Mouse (Mus musculus) neural tube, embryonic 12.5 days (tissue): ENCODE measurements around the gene Stx11. TPM values are rescaled to one million over a fixed set of nuclear protein-coding genes. Genes with fewer than 3 reads are reported as not detected.

Source experiments
- ATAC-seq: fragments of 200-750 bp; cut with Nextera tagmentation; 2 replicates; pipeline ENCODE4 v1.8.0; 2017; ENCODE audit warnings: low read depth, mild to moderate bottlenecking, moderate TSS enrichment, moderate library complexity; ENCODE audit not compliant: low FRiP score
- H3K27ac ChIP-seq: fragments of 300-500 bp; sonication (generic); 2 replicates; pipeline ENCODE4 v1.5.1; 2016
- H3K27me3 ChIP-seq: fragments of 300-500 bp; sonication (generic); replicated peaks from 2 replicates; pipeline ENCODE4 v1.6.1; 2016; ENCODE audit warnings: mild to moderate bottlenecking
- H3K36me3 ChIP-seq: fragments of 300-500 bp; sonication (generic); 2 replicates; pipeline ENCODE4 v1.6.1; 2016; ENCODE audit warnings: mild to moderate bottlenecking
- H3K4me1 ChIP-seq: fragments of 300-500 bp; sonication (generic); 2 replicates; pipeline ENCODE4 v1.6.1; 2016
- H3K4me2 ChIP-seq: fragments of 300-500 bp; sonication (generic); replicated peaks from 2 replicates; pipeline ENCODE4 v1.6.1; 2016; ENCODE audit warnings: mild to moderate bottlenecking
- H3K4me3 ChIP-seq: fragments of 300-500 bp; sonication (generic); 2 replicates; pipeline ENCODE4 v1.5.1; 2016
- H3K9ac ChIP-seq: fragments of 300-500 bp; sonication (generic); 2 replicates; pipeline ENCODE4 v1.6.1; 2016; ENCODE audit warnings: mild to moderate bottlenecking
- H3K9me3 ChIP-seq: fragments of 300-500 bp; sonication (generic); 2 replicates; pipeline ENCODE4 v1.6.1; 2016; ENCODE audit warnings: mild to moderate bottlenecking
- WGBS: fragments of 180-500 bp; shearing (Covaris S2); methylation state at CpG from one replicate; pipeline ENCODE4 v1.1.7; 2016; 5-methylcytosine and 5-hydroxymethylcytosine counted together
- polyA plus RNA-seq: library from polyadenylated mRNA; unstranded; fragments of >200 nt; fragmentation: Nextera tagmentation; extraction: Ambion mirVana; gene quantifications from 2 replicates; pipeline ENCODE4 v1.2.1, GENCODE M21; 2016

Stx11 gene
- polyA plus RNA-seq, 1 experiment from 2014 or later = 4.5 TPM

DNA sequence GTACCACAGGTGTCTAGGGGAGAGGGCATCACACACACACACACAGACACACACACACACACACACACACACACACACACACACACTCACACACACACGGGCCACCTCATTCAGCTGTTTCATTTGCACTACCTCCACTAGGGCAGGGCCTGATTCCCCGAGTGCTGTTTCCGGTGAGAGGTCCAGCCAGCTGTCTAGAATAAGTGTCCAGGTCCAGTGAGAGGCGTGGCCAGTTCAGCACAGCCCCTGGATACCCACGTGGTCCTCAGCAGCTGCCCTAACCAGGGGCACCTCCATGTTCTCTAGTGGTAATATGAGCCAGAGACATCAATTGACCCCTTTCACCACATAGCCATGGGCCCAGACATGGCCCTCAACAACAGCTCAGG, 60.0 kb downstream of the Stx11 start:
- no peaks in the 10 kb centered on the region for H3K9me3 ChIP-seq
- no peak overlapping the region for H3K27ac ChIP-seq
- H3K36me3 ChIP-seq = no peaks in the 10 kb centered on the region
- H3K4me2 ChIP-seq = no peak overlapping the region
- ATAC-seq = no peak
- H3K4me3 ChIP-seq = no peak overlapping the region
- WGBS = 69% methylated on average over 5 of the region's 5 CpGs
- no peak overlapping the region for H3K9ac ChIP-seq
- H3K4me1 ChIP-seq = no peaks in the 10 kb centered on the region
- H3K27me3 ChIP-seq = no peaks in the 10 kb centered on the region

DNA sequence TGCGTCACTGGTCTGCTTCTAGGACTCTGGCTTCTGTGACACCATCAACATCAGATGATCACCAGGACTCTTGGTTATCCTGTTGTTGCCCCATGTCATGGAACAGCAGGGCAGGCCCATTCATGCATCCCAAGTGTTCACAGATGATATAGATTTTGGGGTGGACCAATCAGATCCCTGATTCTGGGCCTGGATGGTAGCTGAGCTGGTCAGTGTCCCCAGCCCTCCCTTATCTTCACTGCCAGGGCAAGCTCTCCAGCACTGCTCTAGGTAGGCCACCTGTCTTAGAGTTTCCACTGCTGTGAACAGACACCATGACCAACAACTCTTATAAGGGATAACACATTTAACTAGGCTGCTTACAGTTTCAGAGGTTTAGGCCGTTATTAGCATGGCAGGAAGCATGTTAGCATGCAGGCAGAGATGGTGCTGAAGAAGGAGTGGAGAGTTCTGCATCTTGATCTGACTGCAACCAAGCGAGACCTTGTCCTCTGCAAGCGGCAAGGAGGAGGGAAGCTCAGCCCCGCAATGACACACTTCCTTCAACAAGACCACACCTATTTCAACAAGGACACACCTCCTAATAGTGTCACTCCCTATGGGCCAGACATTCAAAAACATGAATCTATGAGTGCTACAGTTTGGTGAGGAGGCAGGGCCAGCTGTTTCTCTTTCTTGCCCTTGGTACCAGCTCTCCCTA, 60.5 kb downstream of the Stx11 start:
- WGBS = 90% methylated on average over 5 of the region's 5 CpGs
- Histone ChIP-seq H3K9ac (no peak overlapping the region), H3K4me2 (no peak overlapping the region), H3K4me3 (no peak overlapping the region), H3K27ac (no peak overlapping the region), H3K9me3 (no peaks in the 10 kb centered on the region), H3K27me3 (no peaks in the 10 kb centered on the region), H3K4me1 (no peaks in the 10 kb centered on the region), H3K36me3 (no peaks in the 10 kb centered on the region)
- ATAC-seq = no peak

DNA sequence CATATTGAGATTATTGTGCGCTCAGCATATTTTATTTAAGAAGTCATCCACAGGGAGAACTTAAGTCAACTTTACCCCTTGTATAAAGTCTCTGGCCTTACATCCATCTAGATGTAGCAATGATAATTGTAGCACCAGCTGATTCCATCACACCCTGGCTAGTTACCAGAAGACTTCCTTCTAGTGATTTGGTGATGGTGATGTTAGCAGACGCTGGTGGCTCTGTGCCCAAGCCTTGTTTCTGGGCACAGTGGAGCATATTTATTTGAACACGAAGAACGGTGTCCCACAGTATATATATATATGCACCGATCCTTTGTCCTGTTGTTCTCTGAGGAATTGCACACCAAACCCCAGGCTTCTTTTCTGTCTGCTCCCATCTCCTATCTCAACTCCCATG, 64.2 kb downstream of the Stx11 start:
- no peak for ATAC-seq
- Histone ChIP-seq H3K9me3 (no peaks in the 10 kb centered on the region), H3K9ac (no peak overlapping the region), H3K4me1 (no peaks in the 10 kb centered on the region), H3K36me3 (no peaks in the 10 kb centered on the region), H3K27ac (no peak overlapping the region), H3K4me2 (no peak overlapping the region), H3K27me3 (no peaks in the 10 kb centered on the region), H3K4me3 (no peak overlapping the region)
- WGBS = 95% methylated on average over 5 of the region's 5 CpGs

GRCm38 (mm10) chr10:12893339-12893738, 70.8 kb downstream of the Stx11 start:
- 97% methylated on average over 3 of the region's 3 CpGs for WGBS

GRCm38 (mm10) chr10:12888373-12888772, 75.7 kb downstream of the Stx11 start:
- no peak for ATAC-seq
- no peaks in the 10 kb centered on the region for H3K9me3 ChIP-seq
- no peak overlapping the region for H3K4me3 ChIP-seq
- H3K9ac ChIP-seq = no peak overlapping the region
- H3K27ac ChIP-seq = no peak overlapping the region
- no peak overlapping the region for H3K4me2 ChIP-seq
- no peaks in the 10 kb centered on the region for H3K27me3 ChIP-seq
- no peaks in the 10 kb centered on the region for H3K4me1 ChIP-seq
- 85% methylated on average over 13 of the region's 13 CpGs for WGBS
- no peaks in the 10 kb centered on the region for H3K36me3 ChIP-seq

More at GRCm38 (mm10) chr10:12893339-12893738, 70.8 kb downstream of the Stx11 start:
- H3K9ac ChIP-seq = no peak overlapping the region
- no peaks in the 10 kb centered on the region for H3K36me3 ChIP-seq
- H3K27me3 ChIP-seq = no peaks in the 10 kb centered on the region
- no peak overlapping the region for H3K4me2 ChIP-seq
- no peak overlapping the region for H3K27ac ChIP-seq
- H3K4me1 ChIP-seq = no peaks in the 10 kb centered on the region
- H3K9me3 ChIP-seq = no peaks in the 10 kb centered on the region
- ATAC-seq = no peak
- H3K4me3 ChIP-seq = no peak overlapping the region

Other genes with a start within 250 kb of the Stx11 start
- 44.4 and 44.6 TPM in 2 replicates for gene Utrn, start 94.9 kb downstream of the Stx11 start, polyA plus RNA-seq
- gene Sf3b5, start 41.0 kb upstream of the Stx11 start, polyA plus RNA-seq = 30.4 and 31.2 TPM in 2 replicates
- 72.0 and 83.7 TPM in 2 replicates for gene Plagl1, start 96.2 kb upstream of the Stx11 start, polyA plus RNA-seq
- not detected in 2 replicates for gene Zc2hc1b, start 213.7 kb upstream of the Stx11 start, polyA plus RNA-seq
- 51.3 and 54.1 TPM in 2 replicates for gene Ltv1, start 228.9 kb upstream of the Stx11 start, polyA plus RNA-seq